Mouse (Mus musculus) liver, embryonic 11.5 days (tissue): Measurements from ENCODE around the gene Eomes. TPM values are rescaled to one million over a fixed set of nuclear protein-coding genes. Genes with fewer than 3 reads are reported as not detected.

ENCODE experiments used
- polyA plus RNA-seq: library from polyadenylated mRNA; unstranded; fragments of >200 nt; fragmentation: Nextera tagmentation; extraction: Ambion mirVana; gene quantifications from 2 replicates; pipeline ENCODE4 v1.2.1, GENCODE M21; 2014

The Eomes gene
- polyA plus RNA-seq, 1 experiment from 2014 or later: not detected

Other genes starting within 250 kb of the Eomes start
- 39.5 and 42.9 TPM in 2 replicates for gene Golga4, start 28.1 kb downstream of the Eomes start, polyA plus RNA-seq
- 6.2 and 7.0 TPM in 2 replicates for gene Itga9, start 128.5 kb downstream of the Eomes start, polyA plus RNA-seq